Mouse (Mus musculus): ENCODE results near the gene Caprin1. TPM values are rescaled to one million over a fixed set of nuclear protein-coding genes. Genes with fewer than 3 reads are reported as not detected.

The Caprin1 gene
- polyA plus RNA-seq, 1 experiment from 2014 or later: 345 TPM

DNA sequence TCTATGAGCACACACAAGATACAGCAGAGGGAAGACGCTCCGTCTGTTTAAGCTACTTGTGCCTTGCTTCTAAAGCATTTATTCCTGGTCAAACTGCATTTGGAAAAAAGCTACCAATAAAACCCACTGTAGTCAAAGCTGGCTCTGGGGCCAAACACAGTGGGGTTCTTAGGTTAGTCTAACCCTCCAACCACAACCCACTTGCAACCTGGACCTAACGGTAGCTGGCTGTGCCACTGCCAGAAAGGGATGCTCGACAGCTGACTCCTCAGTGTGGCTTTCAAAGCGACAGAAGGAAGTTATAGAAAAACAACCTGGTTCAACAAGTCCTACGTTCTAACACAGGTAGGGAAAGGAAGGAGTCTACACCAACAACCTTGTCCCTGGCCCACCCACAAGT, 66.0 kb downstream of the Caprin1 start:
- Histone ChIP-seq H3K9me3 (ENCODE audit: control insufficient read depth, low read length) (no peaks in the 10 kb centered on the region), H3K9ac (ENCODE audit: low read depth, low read length) (no peak overlapping the region), H3K4me1 (replicated peaks; ENCODE audit: control insufficient read depth, insufficient read depth, low read length) (no peaks in the 10 kb centered on the region), H3K36me3 (ENCODE audit: control insufficient read depth, insufficient read depth, low read length) (peaks cover 47% of the 10 kb centered on the region), H3K4me2 (no peak overlapping the region), H3K27ac (ENCODE audit: low read depth, low read length) (no peak overlapping the region), H3K27me3 (replicated peaks; ENCODE audit: control insufficient read depth, insufficient read depth, low read length) (no peaks in the 10 kb centered on the region), H3K4me3 (ENCODE audit: low read depth, low read length) (no peak overlapping the region)
- DNase-seq (ENCODE audit: low spot score) (no peak), ATAC-seq (replicated peaks; ENCODE audit: low FRiP score) (no peak)
- 91% methylated on average over 6 of the region's 6 CpGs for WGBS

GRCm38 (mm10) chr2:103730999-103731398, 66.5 kb downstream of the Caprin1 start:
- DNase-seq (ENCODE audit: low spot score) (no peak), ATAC-seq (replicated peaks; ENCODE audit: low FRiP score) (no peak)
- Histone ChIP-seq H3K36me3 (ENCODE audit: control insufficient read depth, insufficient read depth, low read length) (peaks cover 46% of the 10 kb centered on the region), H3K27me3 (replicated peaks; ENCODE audit: control insufficient read depth, insufficient read depth, low read length) (no peaks in the 10 kb centered on the region), H3K4me3 (ENCODE audit: low read depth, low read length) (no peak overlapping the region), H3K9me3 (ENCODE audit: control insufficient read depth, low read length) (no peaks in the 10 kb centered on the region), H3K27ac (ENCODE audit: low read depth, low read length) (no peak overlapping the region), H3K4me2 (no peak overlapping the region), H3K9ac (ENCODE audit: low read depth, low read length) (no peak overlapping the region), H3K4me1 (replicated peaks; ENCODE audit: control insufficient read depth, insufficient read depth, low read length) (no peaks in the 10 kb centered on the region)
- 88% methylated on average over 8 of the region's 8 CpGs for WGBS

- H3K9me3 ChIP-seq (ENCODE audit: control insufficient read depth, low read length): no peaks in the 10 kb centered on the region
- no peak overlapping the region for H3K4me3 ChIP-seq (ENCODE audit: low read depth, low read length)
- no peaks in the 10 kb centered on the region for H3K4me1 ChIP-seq (replicated peaks; ENCODE audit: control insufficient read depth, insufficient read depth, low read length)
- DNase-seq (ENCODE audit: low spot score): no peak
- H3K27ac ChIP-seq (ENCODE audit: low read depth, low read length): no peak overlapping the region
- peaks cover 47% of the 10 kb centered on the region for H3K36me3 ChIP-seq (ENCODE audit: control insufficient read depth, insufficient read depth, low read length)
- WGBS: 88% methylated on average over 12 of the region's 12 CpGs
- H3K9ac ChIP-seq (ENCODE audit: low read depth, low read length): no peak overlapping the region
- H3K27me3 ChIP-seq (replicated peaks; ENCODE audit: control insufficient read depth, insufficient read depth, low read length): no peaks in the 10 kb centered on the region
- H3K4me2 ChIP-seq: no peak overlapping the region
- no peak for ATAC-seq (replicated peaks; ENCODE audit: low FRiP score)
Observed at GRCm38 (mm10) chr2:103728027-103728540, 69.4 kb downstream of the Caprin1 start.

GRCm38 (mm10) chr2:103724521-103724920, 72.9 kb downstream of the Caprin1 start:
- DNase-seq (ENCODE audit: low spot score): no peak
- Histone ChIP-seq H3K9ac (ENCODE audit: low read depth, low read length) (no peak overlapping the region), H3K27ac (ENCODE audit: low read depth, low read length) (no peak overlapping the region), H3K36me3 (ENCODE audit: control insufficient read depth, insufficient read depth, low read length) (peaks cover 33% of the 10 kb centered on the region), H3K4me1 (replicated peaks; ENCODE audit: control insufficient read depth, insufficient read depth, low read length) (no peaks in the 10 kb centered on the region), H3K4me3 (ENCODE audit: low read depth, low read length) (no peak overlapping the region), H3K4me2 (no peak overlapping the region), H3K27me3 (replicated peaks; ENCODE audit: control insufficient read depth, insufficient read depth, low read length) (no peaks in the 10 kb centered on the region), H3K9me3 (ENCODE audit: control insufficient read depth, low read length) (no peaks in the 10 kb centered on the region)
- WGBS: 77% methylated on average over 2 of the region's 2 CpGs
- no peak for ATAC-seq (replicated peaks; ENCODE audit: low FRiP score)

DNA sequence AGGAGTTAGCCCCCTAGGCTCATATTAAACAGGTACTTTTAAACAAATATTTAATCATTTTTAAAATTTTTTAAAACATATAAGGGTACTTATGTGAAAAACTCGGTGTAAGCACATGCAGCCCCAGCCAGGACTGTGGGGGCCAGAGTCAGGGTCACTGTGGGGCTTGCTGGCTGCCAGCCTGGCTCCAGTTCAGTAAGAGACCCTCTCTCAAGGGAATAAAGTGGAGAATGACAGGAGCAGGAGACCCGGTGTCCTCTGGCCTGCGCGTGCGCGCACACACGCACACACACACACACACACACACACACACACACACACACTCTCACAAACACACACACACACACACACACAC, 78.2 kb downstream of the Caprin1 start:
- no peak overlapping the region for H3K4me3 ChIP-seq (ENCODE audit: low read depth, low read length)
- no peak for ATAC-seq (replicated peaks; ENCODE audit: low FRiP score)
- no peak for DNase-seq (ENCODE audit: low spot score)
- 94% methylated on average over 7 of the region's 7 CpGs for WGBS
- H3K4me2 ChIP-seq: no peak overlapping the region
- H3K27me3 ChIP-seq (replicated peaks; ENCODE audit: control insufficient read depth, insufficient read depth, low read length): no peaks in the 10 kb centered on the region
- peaks cover 15% of the 10 kb centered on the region for H3K36me3 ChIP-seq (ENCODE audit: control insufficient read depth, insufficient read depth, low read length)
- H3K9ac ChIP-seq (ENCODE audit: low read depth, low read length): no peak overlapping the region
- no peaks in the 10 kb centered on the region for H3K4me1 ChIP-seq (replicated peaks; ENCODE audit: control insufficient read depth, insufficient read depth, low read length)
- H3K9me3 ChIP-seq (ENCODE audit: control insufficient read depth, low read length): no peaks in the 10 kb centered on the region
- no peak overlapping the region for H3K27ac ChIP-seq (ENCODE audit: low read depth, low read length)

GRCm38 (mm10) chr2:103718594-103719291, 78.7 kb downstream of the Caprin1 start:
- Histone ChIP-seq H3K4me1 (replicated peaks; ENCODE audit: control insufficient read depth, insufficient read depth, low read length) (no peaks in the 10 kb centered on the region), H3K36me3 (ENCODE audit: control insufficient read depth, insufficient read depth, low read length) (peaks cover 11% of the 10 kb centered on the region; the same call in 1 of the 2 replicates), H3K4me3 (ENCODE audit: low read depth, low read length) (no peak overlapping the region), H3K9ac (ENCODE audit: low read depth, low read length) (no peak overlapping the region), H3K27ac (ENCODE audit: low read depth, low read length) (no peak overlapping the region), H3K4me2 (no peak overlapping the region), H3K27me3 (replicated peaks; ENCODE audit: control insufficient read depth, insufficient read depth, low read length) (no peaks in the 10 kb centered on the region), H3K9me3 (ENCODE audit: control insufficient read depth, low read length) (no peaks in the 10 kb centered on the region)
- DNase-seq (ENCODE audit: low spot score) (peak; percentile 67), ATAC-seq (replicated peaks; ENCODE audit: low FRiP score) (peak; percentile 54; the same call in 1 of the 2 replicates)
- 69% methylated on average over 8 of the region's 8 CpGs for WGBS

- Histone ChIP-seq H3K9me3 (ENCODE audit: control insufficient read depth, low read length) (no peaks in the 10 kb centered on the region), H3K36me3 (ENCODE audit: control insufficient read depth, insufficient read depth, low read length) (peaks cover 7% of the 10 kb centered on the region; the same call in 1 of the 2 replicates), H3K4me2 (no peak overlapping the region), H3K27me3 (replicated peaks; ENCODE audit: control insufficient read depth, insufficient read depth, low read length) (no peaks in the 10 kb centered on the region), H3K4me3 (ENCODE audit: low read depth, low read length) (no peak overlapping the region), H3K4me1 (replicated peaks; ENCODE audit: control insufficient read depth, insufficient read depth, low read length) (no peaks in the 10 kb centered on the region), H3K27ac (ENCODE audit: low read depth, low read length) (no peak overlapping the region), H3K9ac (ENCODE audit: low read depth, low read length) (no peak overlapping the region)
- 69% methylated on average over 4 of the region's 4 CpGs for WGBS
- DNase-seq (ENCODE audit: low spot score) (no peak), ATAC-seq (replicated peaks; ENCODE audit: low FRiP score) (no peak)
Observed at GRCm38 (mm10) chr2:103714412-103714811, 83.0 kb downstream of the Caprin1 start.

DNA sequence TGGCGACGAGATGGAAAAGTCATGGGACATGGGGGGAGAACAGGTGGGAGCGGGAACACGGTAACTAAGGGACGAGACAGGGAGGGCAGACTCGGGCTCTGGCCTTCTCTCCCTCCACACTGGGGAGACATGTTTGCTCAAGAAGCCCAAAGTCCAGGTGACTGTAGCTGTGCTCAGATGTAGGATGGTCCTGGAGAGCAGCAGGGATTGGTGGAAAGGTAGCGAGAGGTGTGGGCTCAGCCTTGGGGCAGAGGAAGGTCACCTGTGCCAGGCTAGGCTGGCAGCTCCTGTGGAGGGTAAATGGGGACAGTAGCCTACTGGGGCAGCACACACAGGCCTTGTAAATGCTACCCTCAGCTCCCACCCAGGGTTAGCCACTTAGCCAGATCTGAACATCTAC, 83.6 kb downstream of the Caprin1 start:
- Histone ChIP-seq H3K27ac (ENCODE audit: low read depth, low read length) (no peak overlapping the region), H3K36me3 (ENCODE audit: control insufficient read depth, insufficient read depth, low read length) (peaks cover 7% of the 10 kb centered on the region; the same call in 1 of the 2 replicates), H3K9me3 (ENCODE audit: control insufficient read depth, low read length) (no peaks in the 10 kb centered on the region), H3K9ac (ENCODE audit: low read depth, low read length) (no peak overlapping the region), H3K4me2 (no peak overlapping the region), H3K4me1 (replicated peaks; ENCODE audit: control insufficient read depth, insufficient read depth, low read length) (no peaks in the 10 kb centered on the region), H3K27me3 (replicated peaks; ENCODE audit: control insufficient read depth, insufficient read depth, low read length) (no peaks in the 10 kb centered on the region), H3K4me3 (ENCODE audit: low read depth, low read length) (no peak overlapping the region)
- no peak for DNase-seq (ENCODE audit: low spot score)
- WGBS: 77% methylated on average over 7 of the region's 7 CpGs
- peak; percentile 29; the same call in 1 of the 2 replicates for ATAC-seq (replicated peaks; ENCODE audit: low FRiP score)
